Mouse (Mus musculus) forebrain, embryonic 10.5 days (tissue): ENCODE measurements at regions not wholly inside any gene's neighbourhood (a gene's known extent, or its start where the extent isn't known, plus 50 kb on each side); places are given as distances from the start of the nearest gene placed in this dataset.

ENCODE experiments used
- DNase-seq: peaks from one replicate; pipeline ENCODE4 v3.0.0-alpha.2; 2017; ENCODE audit warnings: low spot score; ENCODE audit errors: extremely low spot score
- H3K27ac ChIP-seq: fragments of 300-500 bp; sonication (generic); 2 replicates; pipeline ENCODE4 v1.5.1; 2016; ENCODE audit warnings: mild to moderate bottlenecking
- H3K27me3 ChIP-seq: fragments of 300-500 bp; sonication (generic); 2 replicates; pipeline ENCODE4 v1.6.1; 2016; ENCODE audit warnings: mild to moderate bottlenecking; ENCODE audit not compliant: poor library complexity, severe bottlenecking
- H3K36me3 ChIP-seq: fragments of 300-500 bp; sonication (generic); replicated peaks from 2 replicates; pipeline ENCODE4 v1.6.1; 2016; ENCODE audit warnings: mild to moderate bottlenecking, moderate library complexity
- H3K4me1 ChIP-seq: fragments of 300-500 bp; sonication (generic); 2 replicates; pipeline ENCODE4 v1.6.1; 2016
- H3K4me3 ChIP-seq: fragments of 300-500 bp; sonication (generic); 2 replicates; pipeline ENCODE4 v1.5.1; 2016; ENCODE audit warnings: mild to moderate bottlenecking, moderate library complexity
- H3K9me3 ChIP-seq: fragments of 300-500 bp; sonication (generic); 2 replicates; pipeline ENCODE4 v1.6.1; 2016; ENCODE audit warnings: mild to moderate bottlenecking, moderate library complexity
- WGBS: fragments of 180-500 bp; shearing (Covaris S2); methylation state at CpG from one replicate; pipeline ENCODE4 v1.1.7; 2016; 5-methylcytosine and 5-hydroxymethylcytosine counted together

DNA sequence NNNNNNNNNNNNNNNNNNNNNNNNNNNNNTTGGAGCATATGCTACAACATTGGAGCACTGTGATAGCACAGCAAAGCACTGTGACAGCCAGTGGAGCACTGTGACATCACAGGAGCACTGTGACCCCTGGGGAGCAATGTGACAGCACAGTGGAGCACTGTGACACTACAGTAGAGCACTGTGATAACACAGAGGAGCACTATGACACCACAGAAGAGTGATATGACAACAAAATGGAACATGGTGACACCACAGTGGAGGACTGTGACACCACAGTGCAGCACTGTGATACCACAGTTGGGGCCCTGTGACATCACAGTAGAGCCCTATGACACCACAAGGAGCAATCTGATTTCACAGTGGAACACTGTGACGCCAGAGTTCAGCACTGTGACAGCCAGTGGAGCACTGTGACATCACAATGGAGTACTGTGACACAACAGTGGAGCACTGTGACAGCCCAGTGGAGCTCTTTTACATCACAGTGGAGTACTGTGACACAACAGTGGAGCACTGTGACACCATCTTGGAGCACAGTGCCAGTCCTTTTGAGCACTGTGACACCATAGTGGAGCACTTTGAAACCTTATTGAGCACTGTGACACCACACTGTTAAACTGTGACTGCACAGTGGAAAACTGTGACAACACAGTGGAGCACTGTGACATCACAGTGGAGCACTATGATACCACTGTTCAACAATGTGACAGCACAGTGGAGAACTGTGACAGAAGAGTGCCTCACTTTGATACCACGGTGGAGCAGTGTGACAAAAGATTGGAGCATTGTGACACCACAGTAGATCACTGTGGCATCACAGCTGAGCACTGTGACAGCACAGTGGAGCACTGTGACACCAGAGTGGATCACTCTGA, 116.9 kb upstream of the Vmn1r2 start:
- Histone ChIP-seq H3K4me1 (no peaks in the 10 kb centered on the region), H3K27ac (no peak overlapping the region), H3K36me3 (no peaks in the 10 kb centered on the region), H3K9me3 (peaks cover 55% of the 10 kb centered on the region), H3K4me3 (no peak overlapping the region), H3K27me3 (no peaks in the 10 kb centered on the region)
- no peak for DNase-seq
- 49% methylated on average over 2 of the region's 2 CpGs for WGBS

DNA sequence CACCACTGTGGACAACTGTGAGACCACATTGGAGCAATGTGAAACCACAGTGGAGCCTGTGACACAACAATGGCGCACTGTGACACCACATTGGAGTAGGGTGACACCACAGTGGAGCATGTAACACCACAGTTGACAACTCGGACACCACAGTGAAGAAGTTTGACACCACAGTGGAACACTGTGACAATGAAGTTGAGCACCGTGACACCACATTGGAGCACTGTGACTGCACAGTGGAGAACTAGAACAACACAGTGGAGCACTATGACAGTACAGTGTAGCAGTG, 116.3 kb upstream of the Vmn1r2 start:
- WGBS = 76% methylated on average over 3 of the region's 3 CpGs
- no peak for DNase-seq

GRCm38 (mm10) chr4:3051212-3051611, 115.9 kb upstream of the Vmn1r2 start:
- H3K36me3 ChIP-seq = no peaks in the 10 kb centered on the region
- H3K27ac ChIP-seq = no peak overlapping the region
- no peak overlapping the region for H3K4me3 ChIP-seq
- no peaks in the 10 kb centered on the region for H3K4me1 ChIP-seq
- 71% methylated on average over 5 of the region's 5 CpGs for WGBS
- no peaks in the 10 kb centered on the region for H3K27me3 ChIP-seq
- no peak for DNase-seq
- H3K9me3 ChIP-seq = peaks cover 65% of the 10 kb centered on the region

More for the DNA sequence above, 116.3 kb upstream of the Vmn1r2 start:
- H3K4me1 ChIP-seq = no peaks in the 10 kb centered on the region
- H3K27me3 ChIP-seq = no peaks in the 10 kb centered on the region
- H3K36me3 ChIP-seq = no peaks in the 10 kb centered on the region
- H3K27ac ChIP-seq = no peak overlapping the region
- peaks cover 61% of the 10 kb centered on the region for H3K9me3 ChIP-seq
- no peak overlapping the region for H3K4me3 ChIP-seq

DNA sequence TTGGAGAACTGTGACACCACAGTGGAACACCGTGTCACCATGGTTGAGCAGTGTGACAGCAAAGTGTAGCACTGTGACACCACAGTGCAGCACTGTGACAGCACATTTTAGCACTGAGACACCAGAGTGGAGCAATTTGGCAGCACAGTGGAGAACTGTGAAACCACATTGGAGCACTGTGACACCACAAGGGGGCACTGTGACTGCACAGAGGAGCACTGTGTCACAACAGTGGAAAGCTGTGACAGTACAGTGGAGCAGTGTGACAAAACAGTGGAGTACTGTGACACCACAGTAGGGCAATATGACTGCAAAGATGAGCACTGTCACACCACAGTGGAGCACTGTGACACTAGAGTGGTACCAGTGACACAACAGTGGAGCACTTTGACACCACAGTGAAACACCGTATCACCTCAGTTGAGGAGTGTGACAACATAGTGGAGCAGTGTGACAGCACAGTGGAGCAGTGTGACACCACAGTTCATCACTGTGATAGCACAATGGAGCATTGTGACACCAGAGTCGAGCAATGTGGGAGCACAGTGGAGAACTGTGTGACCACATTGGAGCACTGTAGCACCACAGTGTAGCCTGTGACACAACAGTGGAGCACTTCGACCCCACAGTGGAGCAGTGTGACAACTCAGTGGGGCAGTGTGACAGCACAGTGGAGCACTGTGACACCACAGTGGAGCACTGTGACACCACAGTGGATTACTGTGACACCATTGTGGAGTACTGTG, 114.6 kb upstream of the Vmn1r2 start:
- WGBS = 82% methylated on average over 4 of the region's 4 CpGs
- no peak for DNase-seq
- Histone ChIP-seq H3K36me3 (no peaks in the 10 kb centered on the region), H3K27ac (no peak overlapping the region), H3K4me3 (no peak overlapping the region), H3K4me1 (no peaks in the 10 kb centered on the region), H3K27me3 (no peaks in the 10 kb centered on the region), H3K9me3 (peaks cover 67% of the 10 kb centered on the region)

DNA sequence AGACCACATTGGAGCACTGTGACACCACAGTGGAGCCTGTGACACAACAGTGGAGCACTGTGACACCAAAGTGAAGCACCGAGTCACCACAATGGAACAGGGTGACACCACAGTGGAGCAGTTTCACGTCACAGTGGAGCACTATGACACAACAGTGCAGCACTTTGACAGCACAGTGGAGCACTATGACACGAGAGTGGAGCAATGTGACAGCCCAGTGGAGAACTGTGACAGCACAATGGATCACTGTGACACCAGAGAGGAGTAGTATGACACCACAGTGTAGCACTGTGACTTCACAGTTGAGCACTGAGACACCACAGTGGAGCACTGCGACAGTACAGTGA, 114.1 kb upstream of the Vmn1r2 start:
- Histone ChIP-seq H3K36me3 (no peaks in the 10 kb centered on the region), H3K4me1 (no peaks in the 10 kb centered on the region), H3K27me3 (no peaks in the 10 kb centered on the region), H3K4me3 (no peak overlapping the region), H3K27ac (no peak overlapping the region), H3K9me3 (peaks cover 67% of the 10 kb centered on the region)
- WGBS = 55% methylated on average over 4 of the region's 4 CpGs
- DNase-seq = no peak

DNA sequence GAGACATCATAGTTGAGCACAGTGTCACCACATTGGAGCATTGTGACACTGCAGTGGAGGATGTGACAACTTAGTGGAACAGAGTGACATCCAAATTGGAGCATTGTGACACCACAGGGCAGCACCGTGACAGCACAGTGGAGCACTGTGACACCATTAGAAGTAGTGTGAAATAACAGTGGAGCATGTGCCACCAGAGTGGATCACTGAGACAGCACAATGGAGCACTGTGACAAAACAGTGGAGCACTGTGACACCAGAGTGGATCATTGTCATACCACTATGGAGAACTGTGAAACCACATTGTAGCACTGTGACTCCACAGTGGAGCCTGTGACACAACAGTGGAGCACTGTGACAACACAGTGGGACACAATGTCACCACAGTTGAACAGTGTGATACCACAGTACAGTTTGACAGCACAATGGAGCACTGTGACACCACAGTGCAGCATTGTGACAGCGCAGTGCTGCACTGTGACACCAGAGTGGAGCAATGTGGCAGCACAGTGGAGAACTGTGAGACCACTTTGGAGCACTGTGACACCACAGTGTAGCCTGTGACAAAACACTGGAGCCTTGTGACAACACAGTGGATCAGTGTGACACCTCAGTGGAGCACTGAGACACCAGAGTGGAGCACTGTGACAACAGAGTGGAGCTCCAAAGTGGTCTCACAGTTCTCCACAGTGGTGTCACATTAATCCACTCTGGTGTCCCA, 113.5 kb upstream of the Vmn1r2 start:
- Histone ChIP-seq H3K27me3 (no peaks in the 10 kb centered on the region), H3K36me3 (no peaks in the 10 kb centered on the region), H3K4me3 (no peak overlapping the region), H3K4me1 (no peaks in the 10 kb centered on the region), H3K9me3 (peaks cover 72% of the 10 kb centered on the region), H3K27ac (no peak overlapping the region)
- 85% methylated on average over 2 of the region's 2 CpGs for WGBS
- no peak for DNase-seq

GRCm38 (mm10) chr4:3054886-3055285, 112.2 kb upstream of the Vmn1r2 start:
- Histone ChIP-seq H3K4me3 (no peak overlapping the region), H3K36me3 (no peaks in the 10 kb centered on the region), H3K27me3 (no peaks in the 10 kb centered on the region), H3K27ac (no peak overlapping the region), H3K4me1 (no peaks in the 10 kb centered on the region), H3K9me3 (peaks cover 83% of the 10 kb centered on the region)
- DNase-seq = no peak

- DNase-seq = no peak
- no peaks in the 10 kb centered on the region for H3K4me1 ChIP-seq
- no peak overlapping the region for H3K4me3 ChIP-seq
- no peaks in the 10 kb centered on the region for H3K36me3 ChIP-seq
- WGBS = 84% methylated on average over 1 of the region's 1 CpGs
- H3K27ac ChIP-seq = no peak overlapping the region
- peaks cover 79% of the 10 kb centered on the region for H3K9me3 ChIP-seq
- H3K27me3 ChIP-seq = no peaks in the 10 kb centered on the region
These were observed 111.7 kb upstream of the Vmn1r2 start for GRCm38 (mm10) chr4:3055396-3055795.

- Histone ChIP-seq H3K9me3 (peaks cover 70% of the 10 kb centered on the region), H3K27ac (no peak overlapping the region), H3K27me3 (no peaks in the 10 kb centered on the region), H3K4me3 (no peak overlapping the region), H3K4me1 (no peaks in the 10 kb centered on the region), H3K36me3 (no peaks in the 10 kb centered on the region)
- DNase-seq = no peak
- 51% methylated on average over 2 of the region's 2 CpGs for WGBS
These were observed 107.5 kb upstream of the Vmn1r2 start for GRCm38 (mm10) chr4:3059511-3060054.

DNA sequence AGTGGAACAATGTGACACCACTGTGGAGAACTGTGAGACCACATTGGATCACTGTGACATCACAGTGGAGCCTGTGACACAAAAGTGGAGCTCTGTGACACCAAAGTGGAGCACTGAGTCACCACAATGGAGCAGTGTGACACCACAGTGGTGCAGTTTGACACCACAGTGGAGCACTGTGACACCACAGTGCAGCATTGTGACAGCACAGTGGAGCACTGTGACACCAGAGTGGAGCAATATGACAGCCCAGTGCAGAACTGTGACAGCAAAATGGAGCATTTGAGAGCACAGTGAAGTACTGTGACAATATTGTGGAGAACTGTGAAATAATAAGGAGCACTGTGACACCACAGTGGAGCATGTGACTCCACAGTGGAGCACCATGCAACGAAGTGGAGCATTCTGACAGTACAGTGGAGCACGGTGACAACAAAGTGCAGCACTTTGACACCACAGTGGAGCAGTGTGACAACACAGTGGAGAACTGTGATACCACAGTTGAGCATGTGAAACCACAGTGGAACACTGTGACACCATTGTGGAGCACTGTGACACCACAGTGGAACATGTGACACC, 105.0 kb upstream of the Vmn1r2 start:
- H3K27me3 ChIP-seq = no peaks in the 10 kb centered on the region
- H3K27ac ChIP-seq = no peak overlapping the region
- peaks cover 76% of the 10 kb centered on the region for H3K9me3 ChIP-seq
- DNase-seq = no peak
- H3K4me3 ChIP-seq = no peak overlapping the region
- 71% methylated on average over 2 of the region's 2 CpGs for WGBS
- no peaks in the 10 kb centered on the region for H3K4me1 ChIP-seq
- no peaks in the 10 kb centered on the region for H3K36me3 ChIP-seq

DNA sequence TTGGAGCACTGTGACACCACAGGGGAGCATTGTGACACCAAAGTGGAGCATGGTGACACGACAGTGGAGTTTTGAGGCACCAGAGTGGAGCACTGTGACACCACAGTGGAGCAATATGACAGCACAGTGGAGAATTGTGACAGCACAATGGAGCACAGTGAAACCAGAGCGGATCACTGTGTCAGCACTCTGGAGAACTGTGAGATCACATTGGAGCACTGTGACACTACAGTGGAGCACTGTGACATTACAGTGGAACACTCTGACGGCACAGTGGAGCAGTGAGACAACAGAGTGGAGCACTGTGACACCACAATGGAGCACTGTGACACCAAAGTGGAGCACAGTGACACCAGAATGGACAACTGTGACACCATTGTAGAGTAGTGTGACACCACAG, 103.2 kb upstream of the Vmn1r2 start:
- H3K9me3 ChIP-seq = peaks cover 87% of the 10 kb centered on the region
- no peak for DNase-seq
- H3K27me3 ChIP-seq = no peaks in the 10 kb centered on the region
- 61% methylated on average over 3 of the region's 3 CpGs for WGBS
- H3K36me3 ChIP-seq = no peaks in the 10 kb centered on the region
- H3K27ac ChIP-seq = no peak overlapping the region
- no peak overlapping the region for H3K4me3 ChIP-seq
- H3K4me1 ChIP-seq = no peaks in the 10 kb centered on the region

DNA sequence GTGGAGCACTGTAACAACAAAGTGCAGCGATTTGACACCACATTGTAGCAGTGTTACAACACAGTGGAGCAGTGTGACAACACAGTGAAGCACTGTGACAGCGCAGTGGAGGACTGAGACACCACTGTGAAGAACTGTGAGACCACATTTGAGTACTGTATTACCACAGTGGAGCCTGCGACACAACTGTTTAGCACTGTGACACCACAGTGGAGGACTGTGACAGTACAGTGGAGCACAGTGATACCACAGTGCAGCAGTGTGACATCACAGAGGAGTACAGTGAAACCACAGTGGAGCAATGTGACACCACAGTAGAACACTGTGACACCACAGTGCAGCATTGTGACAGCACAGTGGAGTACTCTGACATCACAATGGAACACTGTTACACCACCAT, 102.5 kb upstream of the Vmn1r2 start:
- no peaks in the 10 kb centered on the region for H3K27me3 ChIP-seq
- H3K4me3 ChIP-seq = no peak overlapping the region
- no peaks in the 10 kb centered on the region for H3K4me1 ChIP-seq
- no peaks in the 10 kb centered on the region for H3K36me3 ChIP-seq
- H3K9me3 ChIP-seq = peaks cover 87% of the 10 kb centered on the region
- 37% methylated on average over 3 of the region's 3 CpGs for WGBS
- H3K27ac ChIP-seq = no peak overlapping the region
- no peak for DNase-seq
